Mouse (Mus musculus) hindbrain, embryonic 14.5 days (tissue): ENCODE data around the gene Ldhal6b. TPM values are rescaled to one million over a fixed set of nuclear protein-coding genes. Genes with fewer than 3 reads are reported as not detected.

ENCODE experiments used
- ATAC-seq: fragments of 200-750 bp; cut with Nextera tagmentation; 2 replicates; pipeline ENCODE4 v1.8.0; 2017; ENCODE audit warnings: moderate number of reproducible peaks, mild to moderate bottlenecking, moderate TSS enrichment, moderate library complexity; ENCODE audit not compliant: low FRiP score
- DNase-seq: peaks from one replicate; pipeline ENCODE4 v3.0.0-alpha.2; 2015; ENCODE audit warnings: low spot score
- H3K27ac ChIP-seq: fragments of 300-500 bp; sonication (generic); 2 replicates; pipeline ENCODE4 v1.5.1; 2014; ENCODE audit warnings: mild to moderate bottlenecking, moderate library complexity
- H3K27me3 ChIP-seq: fragments of 300-500 bp; sonication (generic); 2 replicates; pipeline ENCODE4 v1.6.1; 2014; ENCODE audit warnings: mild to moderate bottlenecking, low read length, mixed read lengths; ENCODE audit not compliant: control insufficient read depth, insufficient read depth
- H3K36me3 ChIP-seq: fragments of 300-500 bp; sonication (generic); replicated peaks from 2 replicates; pipeline ENCODE4 v1.6.1; 2014; ENCODE audit not compliant: control insufficient read depth, insufficient read depth
- H3K4me1 ChIP-seq: fragments of 300-500 bp; sonication (generic); replicated peaks from 2 replicates; pipeline ENCODE4 v1.6.1; 2014; ENCODE audit warnings: antibody characterized with exemption, low read length, mixed read lengths; ENCODE audit not compliant: control insufficient read depth, insufficient read depth
- H3K4me2 ChIP-seq: fragments of 300-500 bp; sonication (generic); replicated peaks from 2 replicates; pipeline ENCODE4 v1.6.1; 2014; ENCODE audit warnings: mild to moderate bottlenecking, moderate library complexity
- H3K4me3 ChIP-seq: fragments of 300-500 bp; sonication (generic); replicated peaks from 2 replicates; pipeline ENCODE4 v1.5.1; 2014; ENCODE audit warnings: mild to moderate bottlenecking, low read length
- H3K9ac ChIP-seq: fragments of 300-500 bp; sonication (generic); 2 replicates; pipeline ENCODE4 v1.6.1; 2014
- H3K9me3 ChIP-seq: fragments of 300-500 bp; sonication (generic); 2 replicates; pipeline ENCODE4 v1.6.1; 2016; ENCODE audit warnings: low read length; ENCODE audit not compliant: control insufficient read depth
- WGBS: fragments of 180-500 bp; shearing (Covaris S2); extraction: QIAGEN DNeasy Blood & Tissue Kit; methylation state at CpG from one replicate; pipeline ENCODE4 v1.1.7; 2014; 5-methylcytosine and 5-hydroxymethylcytosine counted together
- polyA plus RNA-seq: library from polyadenylated mRNA; unstranded; fragments of >200 nt; fragmentation: Nextera tagmentation; extraction: Ambion mirVana; gene quantifications from 2 replicates; pipeline ENCODE4 v1.2.1, GENCODE M21; 2014

Ldhal6b gene
- polyA plus RNA-seq, 1 experiment from 2014 or later: 0.20 TPM

DNA sequence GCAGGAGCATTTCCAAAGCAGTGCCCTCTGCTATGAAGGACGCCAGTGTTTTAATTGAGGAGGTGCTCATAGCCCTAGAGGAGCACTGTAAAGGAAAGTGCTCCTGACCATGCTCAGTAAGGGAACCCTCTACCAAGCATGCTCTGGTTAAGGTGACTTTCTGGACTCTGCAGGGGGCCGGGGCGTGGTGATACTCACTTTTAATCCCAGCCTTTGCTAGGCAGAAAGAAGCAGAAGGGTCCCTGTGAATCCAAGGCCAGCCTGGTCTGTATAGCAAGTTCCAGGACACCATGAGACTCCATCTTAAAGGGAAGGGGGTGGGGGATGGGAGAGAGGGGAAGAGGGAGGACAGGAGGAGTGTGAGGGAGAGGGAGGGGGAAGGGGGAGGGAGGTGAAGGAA lies 30.2 kb downstream of the Ldhal6b start:
- ATAC-seq (no peak), DNase-seq (no peak)
- Histone ChIP-seq H3K27me3 (no peaks in the 10 kb centered on the region), H3K4me3 (no peak overlapping the region), H3K9me3 (0 out of 2 replicates have a peak, but pooled peaks cover 2% of the 10 kb centered on the region), H3K4me2 (no peak overlapping the region), H3K36me3 (no peaks in the 10 kb centered on the region), H3K4me1 (peaks cover 11% of the 10 kb centered on the region; the same call in 1 of the 2 replicates), H3K27ac (no peak overlapping the region), H3K9ac (no peak overlapping the region)
- 63% methylated on average over 3 of the region's 3 CpGs for WGBS

- WGBS: 85% methylated on average over 12 of the region's 12 CpGs
- H3K27me3 ChIP-seq: no peaks in the 10 kb centered on the region
- no peak overlapping the region for H3K27ac ChIP-seq
- H3K9ac ChIP-seq: no peak overlapping the region
- DNase-seq (no peak), ATAC-seq (no peak)
- peaks cover 11% of the 10 kb centered on the region; the same call in 1 of the 2 replicates for H3K4me1 ChIP-seq
- H3K36me3 ChIP-seq: no peaks in the 10 kb centered on the region
- no peak overlapping the region for H3K4me2 ChIP-seq
- no peaks in the 10 kb centered on the region for H3K9me3 ChIP-seq
- H3K4me3 ChIP-seq: no peak overlapping the region
Measured at GRCm38 (mm10) chr17:5386885-5387545, 31.6 kb downstream of the Ldhal6b start.

- Histone ChIP-seq H3K4me2 (no peak overlapping the region), H3K36me3 (no peaks in the 10 kb centered on the region), H3K4me3 (no peak overlapping the region), H3K9ac (no peak overlapping the region), H3K4me1 (peaks cover 11% of the 10 kb centered on the region; the same call in 1 of the 2 replicates), H3K9me3 (no peaks in the 10 kb centered on the region), H3K27me3 (no peaks in the 10 kb centered on the region), H3K27ac (no peak overlapping the region)
- DNase-seq (no peak), ATAC-seq (no peak)
- 94% methylated on average over 1 of the region's 1 CpGs for WGBS
Measured at GRCm38 (mm10) chr17:5385694-5386093, 32.9 kb downstream of the Ldhal6b start.

DNA sequence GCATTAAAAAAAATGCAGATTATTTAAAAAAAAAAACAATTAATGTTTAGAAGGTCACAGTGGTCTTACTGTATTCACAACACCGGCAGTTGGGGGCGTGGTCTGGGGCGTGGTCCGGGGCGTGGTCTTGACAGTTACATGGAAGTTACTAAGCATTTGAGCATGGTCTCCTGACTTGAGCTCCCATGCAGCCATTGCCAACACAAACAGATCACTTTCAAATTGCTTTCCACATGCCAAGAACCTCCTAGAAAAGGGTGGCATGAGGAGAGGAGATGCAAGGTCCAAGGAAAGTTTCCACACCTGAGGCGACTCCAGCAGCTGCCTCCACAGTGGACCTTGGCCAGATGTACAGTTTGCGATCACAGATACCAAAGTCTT lies 40.6 kb downstream of the Ldhal6b start:
- Histone ChIP-seq H3K4me1 (peaks cover 11% of the 10 kb centered on the region), H3K9me3 (no peaks in the 10 kb centered on the region), H3K4me3 (no peak overlapping the region), H3K9ac (no peak overlapping the region), H3K27me3 (no peaks in the 10 kb centered on the region), H3K36me3 (no peaks in the 10 kb centered on the region), H3K4me2 (peak overlapping the region; percentile 24; the same call in 1 of the 2 replicates), H3K27ac (0 out of 2 replicates have a peak overlapping the region, but pooled peaks have one; percentile 68)
- WGBS: 32% methylated on average over 7 of the region's 7 CpGs
- DNase-seq (no peak), ATAC-seq (no peak)

- H3K27ac ChIP-seq: peak overlapping the region; percentile 68
- no peaks in the 10 kb centered on the region for H3K36me3 ChIP-seq
- ATAC-seq (no peak; the same call in 1 of the 2 replicates), DNase-seq (no peak)
- H3K9me3 ChIP-seq: no peaks in the 10 kb centered on the region
- H3K9ac ChIP-seq: no peak overlapping the region
- 18% methylated on average over 11 of the region's 11 CpGs for WGBS
- peaks cover 11% of the 10 kb centered on the region for H3K4me1 ChIP-seq
- H3K4me3 ChIP-seq: no peak overlapping the region
- no peaks in the 10 kb centered on the region for H3K27me3 ChIP-seq
- H3K4me2 ChIP-seq: peak overlapping the region; percentile 24
Measured at GRCm38 (mm10) chr17:5377151-5377929, 41.2 kb downstream of the Ldhal6b start.

DNA sequence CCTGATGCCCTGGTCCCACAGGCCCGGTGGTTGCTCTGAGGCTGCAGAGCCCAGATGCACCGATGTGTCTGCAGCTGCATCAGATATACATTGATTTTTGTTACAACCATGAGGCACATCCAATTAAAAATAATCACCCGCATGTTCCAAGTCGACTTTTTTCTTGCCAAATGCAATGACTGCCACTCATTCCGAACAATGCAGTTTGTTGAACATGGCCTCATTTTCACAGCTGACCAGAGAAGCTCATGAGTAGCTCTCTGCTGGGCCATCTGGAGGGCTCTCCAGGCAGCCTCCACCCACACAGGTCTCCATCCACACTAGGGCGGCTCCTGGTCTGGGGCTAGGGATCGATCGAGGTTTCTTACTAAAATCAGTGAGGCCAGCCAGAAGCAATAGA lies 45.6 kb downstream of the Ldhal6b start:
- H3K27me3 ChIP-seq: no peaks in the 10 kb centered on the region
- 66% methylated on average over 8 of the region's 8 CpGs for WGBS
- no peak overlapping the region for H3K9ac ChIP-seq
- no peaks in the 10 kb centered on the region for H3K9me3 ChIP-seq
- DNase-seq: no peak
- no peak overlapping the region for H3K4me2 ChIP-seq
- H3K4me3 ChIP-seq: no peak overlapping the region
- no peak overlapping the region for H3K27ac ChIP-seq
- H3K4me1 ChIP-seq: peaks cover 11% of the 10 kb centered on the region
- no peak for ATAC-seq
- H3K36me3 ChIP-seq: no peaks in the 10 kb centered on the region

- Histone ChIP-seq H3K9ac (no peak overlapping the region), H3K27ac (no peak overlapping the region), H3K9me3 (no peaks in the 10 kb centered on the region), H3K4me2 (no peak overlapping the region), H3K36me3 (no peaks in the 10 kb centered on the region), H3K4me3 (no peak overlapping the region), H3K4me1 (no peaks in the 10 kb centered on the region), H3K27me3 (no peaks in the 10 kb centered on the region)
- 60% methylated on average over 7 of the region's 7 CpGs for WGBS
- DNase-seq (no peak), ATAC-seq (no peak)
Measured at GRCm38 (mm10) chr17:5371521-5371920, 47.0 kb downstream of the Ldhal6b start.

- H3K9ac ChIP-seq: no peak overlapping the region
- WGBS: 67% methylated on average over 4 of the region's 4 CpGs
- no peak overlapping the region for H3K4me2 ChIP-seq
- H3K27me3 ChIP-seq: no peaks in the 10 kb centered on the region
- H3K9me3 ChIP-seq: no peaks in the 10 kb centered on the region
- no peak overlapping the region for H3K4me3 ChIP-seq
- DNase-seq: no peak
- ATAC-seq: no peak
- H3K27ac ChIP-seq: no peak overlapping the region
- H3K36me3 ChIP-seq: no peaks in the 10 kb centered on the region
- H3K4me1 ChIP-seq: no peaks in the 10 kb centered on the region
Measured at GRCm38 (mm10) chr17:5371032-5371431, 47.5 kb downstream of the Ldhal6b start.
